Mouse (Mus musculus): ENCODE data around the gene Strbp. TPM values are rescaled to one million over a fixed set of nuclear protein-coding genes. Genes with fewer than 3 reads are reported as not detected.

The Strbp gene
- polyA plus RNA-seq, 1 experiment = 6.8 TPM

GRCm38 (mm10) chr2:37530766-37531165 lies 172.9 kb downstream of the Strbp start:
- Histone ChIP-seq H3K4me3 (ENCODE audit: insufficient read depth, low read depth, low read length) (no peak overlapping the region), H3K4me1 (ENCODE audit: control insufficient read depth, insufficient read depth, low read length) (no peaks in the 10 kb centered on the region), H3K27me3 (replicated peaks; ENCODE audit: control insufficient read depth, insufficient read depth, low read length) (no peaks in the 10 kb centered on the region), H3K36me3 (ENCODE audit: control insufficient read depth, insufficient read depth, low read length) (no peaks in the 10 kb centered on the region; the same call in 1 of the 2 replicates), H3K27ac (ENCODE audit: insufficient read depth, low read depth, low read length) (no peak overlapping the region; the same call in 1 of the 2 replicates)
- TF ChIP-seq CTCF (conservative IDR thresholded peaks at IDR 0.05; ENCODE audit: insufficient read depth, insufficient read length, low read depth, low read length) (no peak), POLR2A (IDR thresholded peaks at IDR 0.05; ENCODE audit: low read depth, low read length) (no peak)
- no peak for DNase-seq
- 91% methylated on average over 1 of the region's 1 CpGs for WGBS

GRCm38 (mm10) chr2:37529397-37529796 lies 174.3 kb downstream of the Strbp start:
- no peaks in the 10 kb centered on the region for H3K4me1 ChIP-seq (ENCODE audit: control insufficient read depth, insufficient read depth, low read length)
- no peak overlapping the region for H3K27ac ChIP-seq (ENCODE audit: insufficient read depth, low read depth, low read length)
- no peak for DNase-seq
- H3K36me3 ChIP-seq (ENCODE audit: control insufficient read depth, insufficient read depth, low read length) = no peaks in the 10 kb centered on the region; the same call in 1 of the 2 replicates
- WGBS = 98% methylated on average over 2 of the region's 2 CpGs
- no peak overlapping the region for H3K4me3 ChIP-seq (ENCODE audit: insufficient read depth, low read depth, low read length)
- H3K27me3 ChIP-seq (replicated peaks; ENCODE audit: control insufficient read depth, insufficient read depth, low read length) = no peaks in the 10 kb centered on the region
- TF ChIP-seq POLR2A (IDR thresholded peaks at IDR 0.05; ENCODE audit: low read depth, low read length) (no peak), CTCF (conservative IDR thresholded peaks at IDR 0.05; ENCODE audit: insufficient read depth, insufficient read length, low read depth, low read length) (no peak)

GRCm38 (mm10) chr2:37527587-37527986 lies 176.1 kb downstream of the Strbp start:
- H3K27ac ChIP-seq (ENCODE audit: insufficient read depth, low read depth, low read length) = no peak overlapping the region
- DNase-seq = no peak

GRCm38 (mm10) chr2:37519286-37519640 lies 184.4 kb downstream of the Strbp start:
- Histone ChIP-seq H3K4me3 (ENCODE audit: insufficient read depth, low read depth, low read length) (no peak overlapping the region), H3K4me1 (ENCODE audit: control insufficient read depth, insufficient read depth, low read length) (no peaks in the 10 kb centered on the region), H3K27me3 (replicated peaks; ENCODE audit: control insufficient read depth, insufficient read depth, low read length) (no peaks in the 10 kb centered on the region), H3K36me3 (ENCODE audit: control insufficient read depth, insufficient read depth, low read length) (no peaks in the 10 kb centered on the region), H3K27ac (ENCODE audit: insufficient read depth, low read depth, low read length) (no peak overlapping the region)
- 92% methylated on average over 1 of the region's 1 CpGs for WGBS
- DNase-seq = no peak
- TF ChIP-seq POLR2A (IDR thresholded peaks at IDR 0.05; ENCODE audit: low read depth, low read length) (no peak), CTCF (conservative IDR thresholded peaks at IDR 0.05; ENCODE audit: insufficient read depth, insufficient read length, low read depth, low read length) (no peak)

More at GRCm38 (mm10) chr2:37527587-37527986, 176.1 kb downstream of the Strbp start:
- H3K27me3 ChIP-seq (replicated peaks; ENCODE audit: control insufficient read depth, insufficient read depth, low read length) = no peaks in the 10 kb centered on the region
- H3K4me1 ChIP-seq (ENCODE audit: control insufficient read depth, insufficient read depth, low read length) = no peaks in the 10 kb centered on the region
- H3K4me3 ChIP-seq (ENCODE audit: insufficient read depth, low read depth, low read length) = no peak overlapping the region
- H3K36me3 ChIP-seq (ENCODE audit: control insufficient read depth, insufficient read depth, low read length) = no peaks in the 10 kb centered on the region
- TF ChIP-seq POLR2A (IDR thresholded peaks at IDR 0.05; ENCODE audit: low read depth, low read length) (no peak), CTCF (conservative IDR thresholded peaks at IDR 0.05; ENCODE audit: insufficient read depth, insufficient read length, low read depth, low read length) (no peak)

GRCm38 (mm10) chr2:37518561-37519285 lies 184.9 kb downstream of the Strbp start:
- no peak for DNase-seq
- H3K4me1 ChIP-seq (ENCODE audit: control insufficient read depth, insufficient read depth, low read length) = no peaks in the 10 kb centered on the region
- H3K27me3 ChIP-seq (replicated peaks; ENCODE audit: control insufficient read depth, insufficient read depth, low read length) = no peaks in the 10 kb centered on the region
- TF ChIP-seq CTCF (conservative IDR thresholded peaks at IDR 0.05; ENCODE audit: insufficient read depth, insufficient read length, low read depth, low read length) = no peak
- no peak for TF ChIP-seq POLR2A (IDR thresholded peaks at IDR 0.05; ENCODE audit: low read depth, low read length)
- no peak overlapping the region for H3K4me3 ChIP-seq (ENCODE audit: insufficient read depth, low read depth, low read length)
- no peak overlapping the region for H3K27ac ChIP-seq (ENCODE audit: insufficient read depth, low read depth, low read length)
- WGBS = 84% methylated on average over 4 of the region's 4 CpGs
- H3K36me3 ChIP-seq (ENCODE audit: control insufficient read depth, insufficient read depth, low read length) = no peaks in the 10 kb centered on the region

- H3K4me3 ChIP-seq (ENCODE audit: insufficient read depth, low read depth, low read length) = no peak overlapping the region
- H3K4me1 ChIP-seq (ENCODE audit: control insufficient read depth, insufficient read depth, low read length) = no peaks in the 10 kb centered on the region
- no peak overlapping the region for H3K27ac ChIP-seq (ENCODE audit: insufficient read depth, low read depth, low read length)
- WGBS = 49% methylated on average over 4 of the region's 4 CpGs
- no peaks in the 10 kb centered on the region for H3K27me3 ChIP-seq (replicated peaks; ENCODE audit: control insufficient read depth, insufficient read depth, low read length)
- H3K36me3 ChIP-seq (ENCODE audit: control insufficient read depth, insufficient read depth, low read length) = peaks cover 3% of the 10 kb centered on the region; the same call in 1 of the 2 replicates
- no peak for DNase-seq
- no peak for TF ChIP-seq POLR2A (IDR thresholded peaks at IDR 0.05; ENCODE audit: low read depth, low read length)
- TF ChIP-seq CTCF (conservative IDR thresholded peaks at IDR 0.05; ENCODE audit: insufficient read depth, insufficient read length, low read depth, low read length) = no peak
These were observed 186.7 kb downstream of the Strbp start for GRCm38 (mm10) chr2:37516922-37517462.

- Histone ChIP-seq H3K27me3 (replicated peaks; ENCODE audit: control insufficient read depth, insufficient read depth, low read length) (no peaks in the 10 kb centered on the region), H3K4me1 (ENCODE audit: control insufficient read depth, insufficient read depth, low read length) (no peaks in the 10 kb centered on the region), H3K36me3 (ENCODE audit: control insufficient read depth, insufficient read depth, low read length) (peaks cover 3% of the 10 kb centered on the region; the same call in 1 of the 2 replicates), H3K27ac (ENCODE audit: insufficient read depth, low read depth, low read length) (no peak within 1 kb of the TSS), H3K4me3 (ENCODE audit: insufficient read depth, low read depth, low read length) (0 out of 2 replicates have a peak within 1 kb of the TSS, but pooled peaks have one; percentile 11)
- no peak for TF ChIP-seq CTCF (conservative IDR thresholded peaks at IDR 0.05; ENCODE audit: insufficient read depth, insufficient read length, low read depth, low read length)
- TF ChIP-seq POLR2A (IDR thresholded peaks at IDR 0.05; ENCODE audit: low read depth, low read length) = no peak
- DNase-seq = no peak
- 44% methylated on average over 11 of the region's 11 CpGs for WGBS
These were observed 187.5 kb downstream of the Strbp start, which contains the start of gene Gpr21 for GRCm38 (mm10) chr2:37516030-37516710. TSS of gene Gpr21 (plus strand) at chr2:37516332.
